Mouse (Mus musculus): Measurements from ENCODE around the gene Rack1. TPM values are rescaled to one million over a fixed set of nuclear protein-coding genes. Genes with fewer than 3 reads are reported as not detected.
A peak's percentile ranks its signal among the peaks of the same experiment; 100 is the strongest.

Gene Rack1
- polyA plus RNA-seq, 2 experiments = 674 to 1,100 TPM

DNA sequence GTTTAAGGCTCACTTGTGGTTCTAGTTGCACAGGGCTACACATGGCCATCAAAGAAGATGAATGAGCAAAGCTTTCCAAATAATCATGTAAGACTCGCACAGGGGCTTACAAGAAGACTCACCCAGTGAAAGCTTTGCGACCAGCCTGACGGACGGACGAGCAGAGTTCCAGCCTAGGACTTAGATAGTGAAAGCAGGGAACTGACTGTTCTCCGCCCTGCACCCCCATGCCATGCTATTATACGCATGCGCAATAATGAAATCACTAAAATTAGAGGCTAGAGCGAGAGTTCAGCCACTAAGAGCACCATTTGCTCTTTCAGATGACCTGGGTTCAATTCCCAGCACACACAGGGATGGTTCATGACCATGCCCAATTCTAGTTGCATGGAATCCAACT is 22.8 kb upstream of the Rack1 start:
- no peak overlapping the region for H3K4me3 ChIP-seq (ENCODE audit: insufficient read depth in 1 of 2, low read depth in 2 of 2, low read length in 2 of 2)
- WGBS (ENCODE audit: insufficient replicate concordance) = 68% methylated on average over 9 of the region's 9 CpGs
- H3K9me3 ChIP-seq (ENCODE audit: control insufficient read depth, low read length) = no peaks in the 10 kb centered on the region
- no peak overlapping the region for H3K9ac ChIP-seq (replicated peaks)
- no peaks in the 10 kb centered on the region; a peak in 1 of 4 replicates for H3K4me1 ChIP-seq (replicated peaks; ENCODE audit: control insufficient read depth in 2 of 2, insufficient read depth in 2 of 2, low read length in 1 of 2)
- DNase-seq (ENCODE audit: low read depth in 3 of 3, low spot score in 3 of 3) (no peak), ATAC-seq (ENCODE audit: insufficient read depth) (no peak)
- no peak for TF ChIP-seq CTCF (IDR thresholded peaks at IDR 0.05; ENCODE audit: low read depth)
- TF ChIP-seq EP300 (IDR thresholded peaks at IDR 0.05; ENCODE audit: low read depth) = no peak
- no peaks in the 10 kb centered on the region for H3K36me3 ChIP-seq (replicated peaks; ENCODE audit: control insufficient read depth, insufficient read depth, low read depth)
- H3K4me2 ChIP-seq (ENCODE audit: low read depth) = no peak overlapping the region
- H3K27me3 ChIP-seq (ENCODE audit: control insufficient read depth, insufficient read depth, low read length) = no peaks in the 10 kb centered on the region
- no peak overlapping the region for H3K27ac ChIP-seq

DNA sequence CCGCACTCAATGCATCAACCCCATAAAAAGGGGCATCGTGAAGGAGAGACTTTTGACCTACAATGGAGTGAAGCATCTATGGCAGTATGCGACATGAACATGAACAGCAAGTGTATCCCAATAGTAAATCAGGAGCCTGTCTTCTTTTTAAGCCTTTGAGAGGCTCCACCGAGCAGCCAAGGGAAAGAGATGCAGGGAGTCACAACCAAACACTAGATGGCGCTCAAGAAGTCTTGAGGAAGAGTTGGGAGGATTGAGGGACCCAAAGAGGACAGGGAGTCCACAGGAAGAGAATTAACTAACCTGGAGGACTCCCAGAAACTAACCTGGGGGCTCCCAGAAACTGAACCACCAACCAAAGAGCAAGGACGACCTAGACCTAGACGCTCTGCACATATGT is 20.7 kb upstream of the Rack1 start:
- Histone ChIP-seq H3K27me3 (ENCODE audit: control insufficient read depth, insufficient read depth, low read length) (no peaks in the 10 kb centered on the region), H3K36me3 (replicated peaks; ENCODE audit: control insufficient read depth, insufficient read depth, low read depth) (no peaks in the 10 kb centered on the region), H3K4me3 (ENCODE audit: insufficient read depth in 1 of 2, low read depth in 2 of 2, low read length in 2 of 2) (no peak overlapping the region), H3K9ac (replicated peaks) (no peak overlapping the region), H3K4me1 (replicated peaks; ENCODE audit: control insufficient read depth in 2 of 2, insufficient read depth in 2 of 2, low read length in 1 of 2) (no peaks in the 10 kb centered on the region), H3K9me3 (ENCODE audit: control insufficient read depth, low read length) (no peaks in the 10 kb centered on the region), H3K27ac (no peak overlapping the region), H3K4me2 (ENCODE audit: low read depth) (no peak overlapping the region)
- 32% methylated on average over 7 of the region's 7 CpGs for WGBS (ENCODE audit: insufficient replicate concordance)
- ATAC-seq (ENCODE audit: insufficient read depth) = no peak
- no peak for DNase-seq (ENCODE audit: low read depth in 3 of 3, low spot score in 3 of 3)
- TF ChIP-seq CTCF (IDR thresholded peaks at IDR 0.05; ENCODE audit: low read depth) (peak; percentile 67), EP300 (IDR thresholded peaks at IDR 0.05; ENCODE audit: low read depth) (no peak)

DNA sequence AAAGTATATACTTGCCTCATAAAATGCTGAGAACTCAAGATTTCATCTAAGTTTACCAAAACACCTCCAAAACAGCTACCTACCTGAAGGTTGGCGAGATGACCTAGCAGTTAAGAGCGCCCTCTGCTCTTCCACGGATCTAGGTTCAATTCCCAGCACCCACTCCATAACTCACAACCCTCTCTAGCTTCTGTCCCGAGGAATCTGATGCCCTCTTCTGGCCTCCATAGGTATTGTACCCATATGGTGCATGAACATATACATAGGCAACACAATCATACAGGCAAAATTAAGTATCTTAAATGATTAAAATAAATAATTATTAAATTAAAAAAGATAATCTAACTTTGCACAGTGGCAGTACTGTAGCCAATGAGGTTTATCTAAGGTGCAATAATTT is 17.9 kb upstream of the Rack1 start:
- Histone ChIP-seq H3K4me2 (ENCODE audit: low read depth) (no peak overlapping the region), H3K36me3 (replicated peaks; ENCODE audit: control insufficient read depth, insufficient read depth, low read depth) (no peaks in the 10 kb centered on the region), H3K27me3 (ENCODE audit: control insufficient read depth, insufficient read depth, low read length) (no peaks in the 10 kb centered on the region), H3K4me1 (replicated peaks; ENCODE audit: control insufficient read depth in 2 of 2, insufficient read depth in 2 of 2, low read length in 1 of 2) (no peaks in the 10 kb centered on the region), H3K9me3 (ENCODE audit: control insufficient read depth, low read length) (no peaks in the 10 kb centered on the region), H3K4me3 (ENCODE audit: insufficient read depth in 1 of 2, low read depth in 2 of 2, low read length in 2 of 2) (no peak overlapping the region), H3K9ac (replicated peaks) (no peak overlapping the region), H3K27ac (no peak overlapping the region)
- DNase-seq (ENCODE audit: low read depth in 3 of 3, low spot score in 3 of 3) = no peak
- no peak for TF ChIP-seq EP300 (IDR thresholded peaks at IDR 0.05; ENCODE audit: low read depth)
- peak; percentile 23; the same call in 1 of the 2 replicates for TF ChIP-seq CTCF (IDR thresholded peaks at IDR 0.05; ENCODE audit: low read depth)
- no peak for ATAC-seq (ENCODE audit: insufficient read depth)
- WGBS (ENCODE audit: insufficient replicate concordance) = 70% methylated on average over 4 of the region's 4 CpGs

DNA sequence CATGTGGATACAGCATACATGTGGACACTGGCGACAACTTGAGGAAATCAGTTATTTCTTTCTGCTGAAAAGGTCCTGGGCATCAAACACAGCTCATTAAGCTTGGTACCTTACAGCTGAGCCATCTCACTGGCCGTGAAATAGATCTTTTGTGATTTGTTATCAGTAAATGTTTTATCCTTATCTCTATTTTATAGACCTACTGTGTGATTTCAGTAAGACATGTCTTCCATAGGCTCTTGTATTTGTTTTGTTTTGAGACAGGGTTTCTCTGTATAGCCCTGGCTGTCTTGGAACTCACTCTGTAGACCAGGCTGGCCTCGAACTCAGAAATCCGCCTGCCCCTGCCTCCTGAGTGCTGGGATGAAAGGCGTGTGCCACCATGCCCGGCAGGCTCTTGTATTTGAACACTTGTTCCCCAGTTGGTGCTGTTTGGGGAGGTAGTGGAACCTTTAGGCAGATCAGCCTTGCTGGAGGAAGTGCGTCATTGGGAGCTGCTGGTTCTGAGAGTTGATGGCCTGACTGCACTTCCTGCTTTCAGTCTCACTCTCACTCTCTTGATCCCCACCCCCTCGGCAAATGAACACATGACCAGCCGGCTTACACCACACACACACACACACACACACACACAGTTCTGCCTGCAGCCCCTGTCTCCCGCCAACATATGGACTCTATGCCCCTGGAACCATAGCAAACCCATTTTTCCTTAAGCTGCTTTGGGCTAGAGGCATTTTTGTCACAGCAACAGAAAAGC is 12.5 kb upstream of the Rack1 start:
- TF ChIP-seq CTCF (IDR thresholded peaks at IDR 0.05; ENCODE audit: low read depth) = no peak
- TF ChIP-seq EP300 (IDR thresholded peaks at IDR 0.05; ENCODE audit: low read depth) = no peak
- 33% methylated on average over 10 of the region's 10 CpGs for WGBS (ENCODE audit: insufficient replicate concordance)
- H3K4me1 ChIP-seq (replicated peaks; ENCODE audit: control insufficient read depth in 2 of 2, insufficient read depth in 2 of 2, low read length in 1 of 2) = peaks cover 0 to 13% of the 10 kb centered on the region in 2 experiments; a peak in 2 of 4 replicates
- no peaks in the 10 kb centered on the region for H3K9me3 ChIP-seq (ENCODE audit: control insufficient read depth, low read length)
- H3K9ac ChIP-seq (replicated peaks) = no peak overlapping the region
- H3K27me3 ChIP-seq (ENCODE audit: control insufficient read depth, insufficient read depth, low read length) = no peaks in the 10 kb centered on the region
- no peak for DNase-seq (ENCODE audit: low read depth in 3 of 3, low spot score in 3 of 3)
- no peaks in the 10 kb centered on the region for H3K36me3 ChIP-seq (replicated peaks; ENCODE audit: control insufficient read depth, insufficient read depth, low read depth)
- H3K4me2 ChIP-seq (ENCODE audit: low read depth) = peak overlapping the region; percentile 77
- peak overlapping the region; percentile 31 to 51; a peak in 3 of 4 replicates for H3K4me3 ChIP-seq (ENCODE audit: insufficient read depth in 1 of 2, low read depth in 2 of 2, low read length in 2 of 2)
- ATAC-seq (ENCODE audit: insufficient read depth) = peak; percentile 71
- H3K27ac ChIP-seq = no peak overlapping the region

DNA sequence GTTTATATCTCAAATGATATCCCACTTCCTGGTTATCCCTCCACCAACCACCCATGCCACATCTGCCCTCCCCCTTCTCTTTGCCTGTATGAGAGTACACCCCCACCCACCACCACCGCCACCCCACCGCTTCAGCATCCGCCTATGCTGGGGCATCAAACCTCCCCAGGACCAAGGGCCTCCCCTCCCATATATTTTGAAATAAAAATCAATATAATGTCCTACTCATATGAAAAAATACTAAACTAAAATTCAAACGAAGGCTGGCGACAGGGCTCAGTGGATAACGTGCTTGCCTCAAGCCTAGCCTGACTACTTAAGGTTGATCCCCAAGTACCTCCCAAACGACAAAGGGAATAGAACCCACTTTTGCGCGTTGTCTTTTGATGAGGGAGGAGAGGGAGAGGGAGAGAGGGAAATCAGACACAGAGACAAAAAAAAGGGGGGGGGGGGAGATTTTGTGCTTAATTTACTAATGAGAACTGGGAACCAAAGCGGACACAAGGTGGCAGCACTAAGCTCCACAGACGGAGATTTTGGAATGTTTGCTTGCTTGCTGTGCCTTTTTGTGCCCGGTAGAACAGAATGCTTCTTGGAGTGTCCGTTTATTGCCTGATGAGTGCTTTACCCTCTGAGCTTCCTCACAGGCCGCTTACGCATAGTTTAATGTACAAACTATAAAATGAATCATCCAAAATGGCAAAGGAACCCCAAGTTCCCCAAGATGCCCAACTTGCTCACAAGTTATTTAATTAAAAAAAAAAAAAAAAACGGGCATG is 11.6 kb upstream of the Rack1 start:
- no peaks in the 10 kb centered on the region for H3K9me3 ChIP-seq (ENCODE audit: control insufficient read depth, low read length)
- H3K9ac ChIP-seq (replicated peaks) = peak overlapping the region; percentile 23; the same call in 1 of the 2 replicates
- peak; percentile 65 to 74 (median 68) for DNase-seq (ENCODE audit: low read depth in 3 of 3, low spot score in 3 of 3)
- peak; percentile 53; the same call in 1 of the 2 replicates for ATAC-seq (ENCODE audit: insufficient read depth)
- peak overlapping the region; percentile 77 for H3K4me2 ChIP-seq (ENCODE audit: low read depth)
- no peaks in the 10 kb centered on the region for H3K36me3 ChIP-seq (replicated peaks; ENCODE audit: control insufficient read depth, insufficient read depth, low read depth)
- H3K4me3 ChIP-seq (ENCODE audit: insufficient read depth in 1 of 2, low read depth in 2 of 2, low read length in 2 of 2) = peak overlapping the region; percentile 51 to 61
- H3K4me1 ChIP-seq (replicated peaks; ENCODE audit: control insufficient read depth in 2 of 2, insufficient read depth in 2 of 2, low read length in 1 of 2) = peaks cover 0 to 13% of the 10 kb centered on the region in 2 experiments; a peak in 2 of 4 replicates
- TF ChIP-seq CTCF (IDR thresholded peaks at IDR 0.05; ENCODE audit: low read depth) = peak; percentile 75
- no peak for TF ChIP-seq EP300 (IDR thresholded peaks at IDR 0.05; ENCODE audit: low read depth)
- H3K27me3 ChIP-seq (ENCODE audit: control insufficient read depth, insufficient read depth, low read length) = no peaks in the 10 kb centered on the region
- 6% methylated on average over 16 of the region's 16 CpGs for WGBS (ENCODE audit: insufficient replicate concordance)
- no peak overlapping the region for H3K27ac ChIP-seq

Data from liver, embryonic 14.5 days (tissue).